Mouse (Mus musculus) olfactory bulb, adult 2 months (tissue): ENCODE measurements around the gene E130114P18Rik.

Experiments used
- CTCF ChIP-seq: fragments of 200-500 bp; IDR thresholded peaks from 2 replicates; pipeline ENCODE4 v1.5.1; 2012; ENCODE audit warnings: low read depth, mild to moderate bottlenecking, low read length, moderate library complexity; ENCODE audit not compliant: insufficient read depth
- POLR2A ChIP-seq: fragments of 200-500 bp; IDR thresholded peaks from 2 replicates; pipeline ENCODE4 v1.6.1; 2012; ENCODE audit warnings: mild to moderate bottlenecking, low read depth, low read length, moderate library complexity; ENCODE audit not compliant: insufficient read depth

- no peak for TF ChIP-seq POLR2A
- TF ChIP-seq CTCF, result no peak
These were observed 171.4 kb downstream of the E130114P18Rik start for GRCm38 (mm10) chr4:97606524-97606923.
